Mouse (Mus musculus) ES-E14 (cell line): ENCODE data around the gene Arhgef28.

Source experiments
- CHD2 ChIP-seq: IDR thresholded peaks from 2 replicates; pipeline ENCODE4 v1.6.1; 2014; ENCODE audit warnings: mild to moderate bottlenecking, low read depth, low read length, inconsistent platforms
- HCFC1 ChIP-seq: IDR thresholded peaks from 2 replicates; pipeline ENCODE4 v1.6.1; 2012; ENCODE audit warnings: low read length, inconsistent platforms, borderline replicate concordance; ENCODE audit not compliant: insufficient read depth
- ZC3H11A ChIP-seq: IDR thresholded peaks from 2 replicates; pipeline ENCODE4 v1.6.1; 2012; ENCODE audit warnings: low read depth, mild to moderate bottlenecking, inconsistent platforms, low read length, borderline replicate concordance
- ZNF384 ChIP-seq: IDR thresholded peaks from 2 replicates; pipeline ENCODE4 v1.6.1; 2012; ENCODE audit warnings: low read depth, low read length, inconsistent platforms

DNA sequence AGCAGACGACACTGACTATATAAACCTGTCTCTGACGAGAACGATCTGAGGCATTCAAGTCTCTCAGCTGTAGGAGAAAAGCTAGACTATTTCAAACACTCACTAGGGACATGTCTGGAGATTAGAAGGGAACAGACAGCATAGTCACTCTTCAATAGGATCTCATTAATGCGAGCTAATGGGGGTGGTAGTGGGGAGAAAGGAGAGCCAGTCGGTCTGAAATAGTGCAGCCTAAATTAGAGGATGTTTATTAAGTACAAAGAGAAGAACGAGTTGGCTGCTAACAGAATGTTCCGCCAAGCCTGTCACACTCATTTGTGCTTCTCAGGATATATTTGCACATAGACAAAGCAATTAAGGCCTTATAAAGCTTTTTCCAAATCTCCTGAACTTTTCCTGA lies 49.6 kb downstream of the Arhgef28 start:
- TF ChIP-seq HCFC1 (no peak), ZNF384 (no peak), CHD2 (no peak), ZC3H11A (no peak)
